Mouse (Mus musculus) kidney, adult 2 months (tissue): Measurements from ENCODE around the gene Tlk2. TPM values are rescaled to one million over a fixed set of nuclear protein-coding genes. Genes with fewer than 3 reads are reported as not detected.

Source experiments
- DNase-seq: peaks from one replicate; pipeline ENCODE4 v3.0.0; 2021
- H3K27ac ChIP-seq: fragments of 200-500 bp; 2 replicates; pipeline ENCODE4 v1.5.1; 2012; ENCODE audit warnings: low read depth, low read length, control low read depth, inconsistent platforms; ENCODE audit not compliant: insufficient read depth
- H3K27me3 ChIP-seq: fragments of 200-500 bp; replicated peaks from 2 replicates; pipeline ENCODE4 v1.6.1; 2012; ENCODE audit warnings: mild to moderate bottlenecking, moderate library complexity, low read length, inconsistent platforms; ENCODE audit not compliant: control insufficient read depth, insufficient read depth
- H3K36me3 ChIP-seq: fragments of 200-500 bp; 2 replicates; pipeline ENCODE4 v1.6.1; 2012; ENCODE audit warnings: mild to moderate bottlenecking, moderate library complexity, low read length, inconsistent platforms; ENCODE audit not compliant: control insufficient read depth, insufficient read depth
- H3K4me1 ChIP-seq: fragments of 200-500 bp; 2 replicates; pipeline ENCODE4 v1.6.1; 2011; ENCODE audit warnings: low read length; ENCODE audit not compliant: control insufficient read depth, insufficient read depth
- H3K4me3 ChIP-seq: fragments of 200-500 bp; 2 replicates; pipeline ENCODE4 v1.5.1; 2011; ENCODE audit warnings: mild to moderate bottlenecking, low read depth, low read length, control low read depth; ENCODE audit not compliant: insufficient read depth
- CTCF ChIP-seq: fragments of 200-500 bp; conservative IDR thresholded peaks from 2 replicates; pipeline ENCODE4 v1.5.1; 2011; ENCODE audit warnings: low read depth, mild to moderate bottlenecking, control low read depth, low read length, moderate library complexity, mixed read lengths; ENCODE audit not compliant: insufficient read depth, insufficient read length
- POLR2A ChIP-seq: fragments of 200-500 bp; IDR thresholded peaks from one replicate; pipeline ENCODE4 v1.6.1; 2011; ENCODE audit warnings: low read depth, low read length, control low read depth
- WGBS: fragments of 180-500 bp; shearing (Covaris S2); methylation state at CpG from one replicate; pipeline ENCODE4 v1.1.7; 2018; 5-methylcytosine and 5-hydroxymethylcytosine counted together
- polyA plus RNA-seq: library from polyadenylated mRNA; depleted of rRNA; stranded (reverse); fragments of >200 nt; gene quantifications from 2 replicates; pipeline ENCODE4 v1.2.3, GENCODE M21; 2012

Tlk2 gene
- polyA plus RNA-seq, 1 experiment = 15.4 TPM

GRCm38 (mm10) chr11:105145211-105145610 is 33.4 kb upstream of the Tlk2 start:
- no peaks in the 10 kb centered on the region for H3K4me1 ChIP-seq
- no peak for TF ChIP-seq CTCF
- TF ChIP-seq POLR2A = no peak
- no peak overlapping the region for H3K27ac ChIP-seq
- no peaks in the 10 kb centered on the region for H3K27me3 ChIP-seq
- H3K36me3 ChIP-seq = no peaks in the 10 kb centered on the region
- WGBS = 59% methylated on average over 10 of the region's 10 CpGs
- H3K4me3 ChIP-seq = no peak overlapping the region
- no peak for DNase-seq

- Histone ChIP-seq H3K4me1 (no peaks in the 10 kb centered on the region), H3K27me3 (no peaks in the 10 kb centered on the region), H3K4me3 (no peak within 1 kb of the TSS), H3K36me3 (no peaks in the 10 kb centered on the region), H3K27ac (no peak within 1 kb of the TSS)
- 82% methylated on average over 3 of the region's 3 CpGs for WGBS
- no peak for DNase-seq
- TF ChIP-seq CTCF = no peak
- no peak for TF ChIP-seq POLR2A
Measured at GRCm38 (mm10) chr11:105146593-105146992, 32.0 kb upstream of the Tlk2 start, which contains the start of gene Gm10842. Gene Gm10842 (plus strand): TSS chr11:105146893.

- 77% methylated on average over 3 of the region's 3 CpGs for WGBS
- Histone ChIP-seq H3K36me3 (no peaks in the 10 kb centered on the region), H3K4me3 (no peak overlapping the region), H3K27me3 (no peaks in the 10 kb centered on the region), H3K27ac (no peak overlapping the region), H3K4me1 (peaks cover 10% of the 10 kb centered on the region; the same call in 1 of the 2 replicates)
- no peak for TF ChIP-seq POLR2A
- TF ChIP-seq CTCF = no peak
- no peak for DNase-seq
Measured at GRCm38 (mm10) chr11:105149353-105149752, 29.3 kb upstream of the Tlk2 start.

DNA sequence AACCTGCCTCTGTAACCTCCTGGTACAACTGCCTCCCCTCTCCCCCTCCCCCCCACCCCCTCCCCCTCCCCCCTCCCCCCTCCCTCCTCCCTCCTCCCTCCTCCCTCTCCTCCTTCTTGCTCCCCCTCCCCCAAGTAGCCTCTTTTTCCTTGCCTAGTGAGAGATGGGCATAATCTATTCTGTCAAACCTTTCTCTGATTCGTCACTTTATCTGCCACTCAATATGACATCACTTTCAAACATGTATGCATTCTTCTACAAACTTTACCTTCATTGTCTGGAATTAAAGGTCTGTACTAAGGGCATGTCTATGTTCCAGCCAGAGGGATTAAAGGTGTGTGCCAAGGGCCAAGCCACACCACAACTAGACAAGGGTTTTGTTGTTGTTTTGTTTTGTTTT is 28.8 kb upstream of the Tlk2 start:
- no peak overlapping the region for H3K27ac ChIP-seq

DNA sequence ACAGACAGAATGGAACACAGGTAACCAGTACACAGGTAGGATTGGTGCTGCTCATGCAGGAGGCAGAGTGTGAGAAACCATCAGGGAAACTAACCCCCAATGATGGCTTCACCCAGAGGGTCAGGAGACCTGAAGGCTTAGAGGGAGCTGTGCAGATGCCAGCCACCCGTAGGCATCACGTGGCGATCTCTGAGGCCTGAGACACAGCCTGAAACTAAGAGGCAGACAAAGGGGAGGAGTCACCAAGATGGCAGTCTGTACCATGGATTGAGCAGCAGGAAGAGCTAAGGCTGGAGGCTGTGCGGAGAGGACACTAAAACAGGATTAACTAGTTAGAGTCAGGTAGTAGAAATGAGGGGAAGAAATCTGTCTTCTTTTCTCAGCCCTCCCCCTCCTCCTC is 27.9 kb upstream of the Tlk2 start:
- H3K4me3 ChIP-seq = no peak overlapping the region
- 76% methylated on average over 4 of the region's 4 CpGs for WGBS
- no peak for DNase-seq
- H3K4me1 ChIP-seq = peaks cover 10% of the 10 kb centered on the region; the same call in 1 of the 2 replicates
- H3K27me3 ChIP-seq = no peaks in the 10 kb centered on the region
- H3K27ac ChIP-seq = no peak overlapping the region
- H3K36me3 ChIP-seq = no peaks in the 10 kb centered on the region
- TF ChIP-seq CTCF = no peak

More for the DNA sequence above, 28.8 kb upstream of the Tlk2 start:
- WGBS = 100% methylated on average over 1 of the region's 1 CpGs
- Histone ChIP-seq H3K27me3 (no peaks in the 10 kb centered on the region), H3K4me3 (no peak overlapping the region), H3K4me1 (peaks cover 10% of the 10 kb centered on the region; the same call in 1 of the 2 replicates), H3K36me3 (no peaks in the 10 kb centered on the region)
- no peak for TF ChIP-seq POLR2A
- no peak for TF ChIP-seq CTCF
- DNase-seq = no peak

GRCm38 (mm10) chr11:105151226-105152016 is 27.2 kb upstream of the Tlk2 start:
- Histone ChIP-seq H3K27me3 (no peaks in the 10 kb centered on the region), H3K4me3 (no peak overlapping the region), H3K27ac (no peak overlapping the region), H3K36me3 (no peaks in the 10 kb centered on the region), H3K4me1 (peaks cover 10% of the 10 kb centered on the region; the same call in 1 of the 2 replicates)
- TF ChIP-seq POLR2A (no peak), CTCF (no peak)
- no peak for DNase-seq
- 19% methylated on average over 19 of the region's 19 CpGs for WGBS

DNA sequence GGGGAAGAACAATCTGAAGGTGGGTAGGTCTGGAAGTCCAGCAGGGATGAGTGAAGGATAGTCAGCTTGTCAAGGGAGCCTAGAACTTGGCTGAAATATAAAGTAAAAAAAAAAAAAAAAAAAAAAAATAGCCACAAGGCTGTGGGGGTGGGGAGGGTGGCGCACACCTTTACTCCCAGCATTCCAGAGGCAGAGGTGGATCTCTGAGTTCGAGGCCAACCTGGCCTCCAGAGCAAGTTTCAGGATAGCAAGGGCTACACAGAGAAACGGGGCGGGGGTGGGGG is 26.6 kb upstream of the Tlk2 start:
- Histone ChIP-seq H3K27me3 (no peaks in the 10 kb centered on the region), H3K4me1 (peaks cover 13% of the 10 kb centered on the region), H3K36me3 (no peaks in the 10 kb centered on the region), H3K27ac (no peak overlapping the region), H3K4me3 (no peak overlapping the region)
- no peak for DNase-seq
- 61% methylated on average over 4 of the region's 4 CpGs for WGBS
- TF ChIP-seq CTCF (no peak), POLR2A (no peak)

DNA sequence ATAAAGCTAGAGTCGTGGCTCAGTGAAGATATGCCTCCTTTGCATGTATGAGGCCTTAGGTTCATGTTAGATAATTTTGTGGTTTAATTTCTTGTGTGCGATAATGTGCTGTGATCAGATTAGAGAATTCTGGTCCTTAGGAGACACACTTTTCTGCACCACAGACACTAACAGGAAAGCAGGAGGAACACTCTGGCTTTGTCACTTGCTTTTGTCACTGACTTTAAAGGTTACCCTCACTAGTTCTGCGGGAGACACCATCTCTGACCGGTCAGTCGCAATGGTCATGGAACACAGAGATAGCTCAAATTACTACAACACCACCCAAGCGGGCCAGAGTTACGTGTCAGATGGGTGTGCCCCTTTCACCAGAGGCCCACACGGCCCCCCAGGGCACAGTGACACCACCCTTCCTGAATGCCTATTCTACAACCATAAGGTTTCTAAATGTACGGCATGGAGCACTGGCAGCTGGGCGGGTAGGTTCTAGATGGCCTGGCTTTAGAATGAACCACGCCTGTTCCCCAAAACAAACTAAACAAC is 26.2 kb upstream of the Tlk2 start:
- H3K36me3 ChIP-seq = no peaks in the 10 kb centered on the region
- TF ChIP-seq CTCF (no peak), POLR2A (no peak)
- WGBS = 78% methylated on average over 11 of the region's 11 CpGs

More for the DNA sequence above, 26.2 kb upstream of the Tlk2 start:
- Histone ChIP-seq H3K4me1 (peaks cover 16% of the 10 kb centered on the region), H3K4me3 (no peak overlapping the region), H3K27me3 (no peaks in the 10 kb centered on the region), H3K27ac (no peak overlapping the region)
- DNase-seq = no peak
